Mouse (Mus musculus): ENCODE measurements around the gene Gm826. TPM values are rescaled to one million over a fixed set of nuclear protein-coding genes. Genes with fewer than 3 reads are reported as not detected.

The Gm826 gene
- total RNA-seq, 4 experiments from 2014 or later, result 1.6 to 3.4 (median 2.1) TPM

GRCm38 (mm10) chr2:160288538-160289151, 45.3 kb downstream of the Gm826 start:
- no peak for DNase-seq (ENCODE audit: low spot score in 2 of 2)

DNA sequence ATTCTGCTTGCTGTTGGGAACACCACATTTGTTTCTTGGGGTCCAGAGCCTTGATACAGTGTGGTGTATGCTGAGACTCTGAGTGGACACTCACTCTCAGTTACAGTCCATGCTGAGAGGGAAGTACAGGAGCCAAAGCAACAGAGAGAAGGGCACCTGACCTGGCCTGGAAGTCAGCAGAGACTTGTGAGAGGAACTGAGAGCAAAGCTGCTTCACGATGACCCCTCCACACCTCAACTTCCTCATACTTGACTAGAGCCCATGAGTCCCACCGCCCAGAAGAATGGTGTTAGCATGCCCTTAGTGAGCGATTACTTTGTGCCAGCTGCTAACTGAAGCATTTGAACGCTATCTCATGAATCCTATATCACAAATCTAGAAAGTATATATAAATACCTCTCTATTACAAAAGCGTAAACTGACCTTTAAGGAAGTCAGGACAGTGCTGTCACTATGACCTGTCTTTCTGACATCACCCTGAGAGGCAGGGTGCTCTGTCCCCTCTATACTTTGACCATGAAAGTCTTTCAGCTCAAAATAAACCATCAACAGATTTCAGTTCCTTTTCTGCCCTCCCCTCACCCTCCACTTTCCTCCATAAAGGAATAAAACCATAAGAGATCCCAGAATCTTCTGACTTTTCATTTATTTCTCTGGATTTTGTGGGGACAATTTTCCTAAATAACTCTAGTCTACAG, 57.9 kb downstream of the Gm826 start:
- no peak for DNase-seq (ENCODE audit: low spot score in 2 of 2)

DNA sequence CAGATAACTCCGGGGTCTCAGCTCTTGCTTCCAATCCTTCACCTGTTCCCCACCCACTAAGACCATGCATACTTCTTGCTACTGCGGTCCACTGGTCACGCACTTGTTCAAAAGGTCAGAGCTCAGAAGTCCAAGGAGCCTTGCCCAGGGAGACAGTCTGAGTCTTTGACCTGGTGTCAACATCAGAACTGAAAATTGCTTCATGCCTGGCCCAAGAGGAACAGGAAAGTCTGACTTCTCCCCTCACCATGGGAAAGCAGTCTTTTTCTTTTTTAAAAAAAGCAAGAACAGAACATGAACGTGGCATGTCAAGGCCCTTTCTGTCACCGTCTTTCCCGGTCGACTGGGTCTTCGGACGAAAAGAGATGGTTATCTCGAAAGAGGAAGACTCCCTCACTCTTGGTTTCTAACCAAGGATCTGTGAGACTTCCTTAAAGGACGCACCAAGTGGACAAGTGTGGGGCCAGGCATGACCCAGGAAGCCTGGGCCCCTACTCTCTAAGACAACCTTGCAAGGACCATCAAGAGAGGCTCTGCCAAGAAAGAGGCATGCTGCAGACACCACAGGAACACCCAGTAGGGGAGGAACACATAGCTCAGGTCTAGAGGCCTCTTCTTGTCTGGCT, 66.0 kb downstream of the Gm826 start:
- no peak for DNase-seq (ENCODE audit: low spot score in 2 of 2)

DNA sequence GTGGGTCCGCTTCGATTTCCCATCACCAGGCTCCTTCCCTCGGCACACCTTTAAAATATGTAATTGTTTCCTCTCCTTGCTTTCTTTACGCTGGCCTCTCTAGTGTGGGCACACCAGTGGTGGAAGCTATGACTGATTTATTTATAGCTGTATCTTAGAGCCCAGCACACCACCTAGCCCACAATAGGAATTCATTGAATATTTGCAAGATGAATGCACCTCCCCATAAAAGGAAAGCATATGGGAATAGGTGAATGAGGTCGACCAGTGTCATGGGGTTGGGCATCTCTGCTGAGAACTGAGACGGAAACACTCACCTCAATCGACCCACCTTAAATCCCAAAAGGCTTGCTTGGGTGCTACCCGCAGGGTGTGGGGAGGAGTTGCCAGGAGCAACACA, 70.1 kb downstream of the Gm826 start:
- DNase-seq (ENCODE audit: low spot score in 2 of 2), result no peak

DNA sequence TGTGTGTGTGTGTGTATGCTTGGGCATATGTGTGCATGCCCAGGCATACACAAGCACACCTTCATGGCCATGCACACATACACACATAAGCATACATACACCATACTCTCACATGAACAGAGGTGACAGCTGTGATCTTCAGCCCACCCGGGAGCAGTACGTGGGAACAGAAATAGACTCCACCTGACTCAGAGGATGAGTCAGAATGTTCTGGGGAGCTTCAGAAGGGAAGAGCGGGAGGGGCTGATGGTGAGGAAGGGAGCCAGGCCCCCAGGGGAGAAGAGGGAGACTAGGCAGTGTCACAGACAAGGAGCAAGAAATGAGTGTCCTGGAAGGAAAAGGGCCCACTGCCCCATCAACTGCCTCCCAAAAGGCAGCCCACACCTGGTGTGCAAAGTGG, 72.4 kb downstream of the Gm826 start:
- no peak for DNase-seq (ENCODE audit: low spot score in 2 of 2)

Other genes with a start within 250 kb of the Gm826 start
- 10 to 100 TPM in 3 of 4 experiments, 1 to 10 TPM in 1; 9.1 to 25.8 (median 17.9) TPM for gene Mafb, start 32.9 kb upstream of the Gm826 start, total RNA-seq (2022)